Mouse (Mus musculus) liver, adult 2 months (tissue): ENCODE measurements around the gene Amotl2.

ENCODE experiments used
- CTCF ChIP-seq: fragments of 200-500 bp; IDR thresholded peaks from 2 replicates; pipeline ENCODE4 v1.5.1; 2011; ENCODE audit warnings: low read depth, low read length, control low read depth
- POLR2A ChIP-seq: fragments of 200-500 bp; IDR thresholded peaks from 2 replicates; pipeline ENCODE4 v1.6.1; 2011; ENCODE audit warnings: low read length, control low read depth; ENCODE audit not compliant: insufficient read depth; ENCODE audit errors: extremely low read depth

DNA sequence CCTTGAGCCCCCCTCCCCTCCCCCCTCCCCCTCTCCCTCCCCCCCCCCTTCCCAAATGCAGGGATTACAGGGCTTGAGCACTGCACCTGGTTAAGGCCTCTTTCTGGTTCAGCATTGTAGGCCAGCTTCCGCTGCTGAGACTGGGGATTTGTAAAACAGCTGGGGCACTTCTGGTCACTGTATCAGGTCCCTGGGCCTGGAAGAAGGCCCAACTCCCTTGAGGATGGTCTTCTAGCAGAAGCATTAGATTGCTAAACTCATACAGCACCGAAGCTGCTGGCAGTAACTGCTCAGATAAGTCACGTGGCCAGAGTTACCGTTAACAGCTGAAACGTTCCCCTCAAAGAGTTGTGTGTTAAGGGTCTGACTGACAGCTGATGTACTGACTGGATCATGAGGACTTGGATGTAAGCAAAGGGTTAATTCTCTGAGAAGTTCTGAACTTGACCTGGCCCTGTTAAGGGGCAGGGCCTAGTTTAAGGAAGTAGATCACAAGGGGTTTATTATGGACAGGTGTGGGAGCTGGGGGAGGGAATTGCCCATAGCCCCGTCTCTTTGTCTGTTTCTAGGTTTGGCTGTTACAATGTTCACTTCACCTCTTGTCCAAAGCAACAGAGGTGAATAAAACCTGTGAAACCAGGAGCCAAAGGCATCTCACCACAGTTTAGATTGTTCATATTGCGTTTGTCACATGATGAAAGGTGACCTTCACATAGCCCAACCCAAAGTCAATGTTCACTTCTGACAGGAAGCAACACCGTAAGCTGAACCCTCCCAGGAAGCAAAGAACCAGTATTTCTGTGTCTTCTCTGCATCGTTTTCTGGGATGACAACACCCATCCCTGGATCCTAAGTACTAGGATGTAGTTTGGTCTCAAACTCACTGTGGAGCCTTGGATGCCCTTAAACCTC lies 23.7 kb upstream of the Amotl2 start:
- TF ChIP-seq POLR2A, result no peak
- no peak for TF ChIP-seq CTCF
